ENCODE assay signal across 8 mouse cellular contexts in the genomic region with DNA sequence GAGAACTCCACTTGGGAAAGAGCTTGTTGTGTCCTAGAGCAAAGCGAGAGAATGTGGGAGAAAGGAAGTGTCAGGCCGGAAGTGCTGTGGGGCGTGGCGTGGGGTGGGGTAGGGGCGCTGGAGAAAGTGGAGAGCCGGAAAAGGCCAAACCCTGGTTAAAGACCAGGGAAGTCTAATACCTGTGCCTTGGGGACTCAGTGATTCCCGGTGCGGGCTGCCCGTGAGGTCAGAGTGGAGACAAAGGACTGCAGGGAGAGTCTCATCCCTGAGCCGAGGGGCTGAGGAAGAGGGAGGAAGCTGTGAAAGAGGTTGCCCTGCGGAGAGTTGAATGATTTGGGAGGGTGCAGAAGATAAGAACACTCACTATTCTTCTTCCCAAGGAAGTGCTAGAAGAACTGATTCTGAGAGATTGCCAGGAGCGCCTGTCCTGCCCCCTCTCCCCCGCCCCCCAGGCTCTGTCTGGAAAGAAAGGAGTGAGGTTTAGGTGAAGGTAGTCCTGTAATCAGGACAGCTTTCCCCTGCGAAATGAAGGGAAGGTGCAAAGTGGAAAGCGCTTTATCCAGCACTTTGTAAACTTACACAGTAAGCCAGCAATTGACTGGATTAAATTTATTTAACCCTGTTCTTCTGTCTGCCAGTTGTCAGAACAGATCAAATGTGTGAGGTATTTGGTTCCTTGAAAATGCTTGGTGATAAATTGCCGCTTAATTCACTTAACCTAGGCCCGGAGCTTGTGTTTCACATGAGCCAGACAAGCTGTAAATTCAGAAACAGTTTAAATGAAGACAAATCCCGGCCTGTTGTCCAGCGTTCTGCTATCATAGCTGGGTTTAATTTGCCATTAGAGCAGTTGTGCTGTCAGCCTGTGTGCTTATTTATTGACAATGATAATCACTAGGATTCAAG. TPM values are rescaled to one million over a fixed set of nuclear protein-coding genes. Genes with fewer than 3 reads are reported as not detected.
DNase-seq lines count a peak whose midpoint lies in the region; ATAC-seq and TF ChIP-seq lines count a peak whose summit lies in the region.

No protein-coding gene starts in this region.

- no peaks in the 10 kb centered on the region for H3K9me3 ChIP-seq in embryonic facial prominence, embryonic 12.5 days
- no peaks in the 10 kb centered on the region for H3K9me3 ChIP-seq in heart, postnatal 0 days (replicated peaks; ENCODE audit: control insufficient read depth, low read length)
- H3K9me3 ChIP-seq in limb, embryonic 13.5 days: no peaks in the 10 kb centered on the region
- no peaks in the 10 kb centered on the region for H3K9me3 ChIP-seq in midbrain, embryonic 14.5 days (ENCODE audit: control insufficient read depth, low read length)

- H3K4me3 ChIP-seq in embryonic facial prominence, embryonic 12.5 days: peak overlapping the region; percentile 12
- H3K4me3 ChIP-seq in heart, postnatal 0 days (ENCODE audit: low read depth, low read length): peak overlapping the region; percentile 45
- peak overlapping the region; percentile 20 for H3K4me3 ChIP-seq in limb, embryonic 13.5 days
- no peak overlapping the region; the same call in 1 of the 2 replicates for H3K4me3 ChIP-seq in midbrain, embryonic 14.5 days (replicated peaks; ENCODE audit: low read depth, low read length)
- H3K4me3 ChIP-seq in cerebellum, adult 2 months (replicated peaks; ENCODE audit: insufficient read depth, low read depth, low read length): no peak overlapping the region

- no peak for TF ChIP-seq POLR2A in cerebellum, adult 2 months (IDR thresholded peaks at IDR 0.05; ENCODE audit: borderline replicate concordance, insufficient read depth, low read length)

- no peaks in the 10 kb centered on the region for H3K36me3 ChIP-seq in embryonic facial prominence, embryonic 12.5 days
- H3K36me3 ChIP-seq in heart, postnatal 0 days (replicated peaks; ENCODE audit: control insufficient read depth, insufficient read depth, low read length): no peaks in the 10 kb centered on the region
- H3K36me3 ChIP-seq in limb, embryonic 13.5 days: no peaks in the 10 kb centered on the region
- no peaks in the 10 kb centered on the region for H3K36me3 ChIP-seq in midbrain, embryonic 14.5 days (ENCODE audit: control insufficient read depth, insufficient read depth, low read length)

- TF ChIP-seq EP300 in heart, postnatal 0 days (IDR thresholded peaks at IDR 0.05; ENCODE audit: low read depth): no peak

- DNase-seq in MN1 (ENCODE audit: low spot score): peak; percentile 49
- no peak for DNase-seq in heart, postnatal 0 days (ENCODE audit: low spot score)
- no peak for DNase-seq in midbrain, embryonic 14.5 days
- no peak for DNase-seq in cerebellum, adult 2 months

- peak overlapping the region; percentile 47 for H3K4me2 ChIP-seq in embryonic facial prominence, embryonic 12.5 days (replicated peaks)
- peak overlapping the region; percentile 62 for H3K4me2 ChIP-seq in heart, postnatal 0 days (ENCODE audit: low read depth, low read length)
- H3K4me2 ChIP-seq in limb, embryonic 13.5 days (replicated peaks): peak overlapping the region; percentile 56
- H3K4me2 ChIP-seq in midbrain, embryonic 14.5 days (ENCODE audit: low read length): peak overlapping the region; percentile 38

- no peak for TF ChIP-seq CTCF in heart, postnatal 0 days (IDR thresholded peaks at IDR 0.05; ENCODE audit: low read depth)
- no peak for TF ChIP-seq CTCF in cerebellum, adult 2 months (IDR thresholded peaks at IDR 0.05; ENCODE audit: borderline replicate concordance, insufficient read depth, low read depth, low read length)

- no peaks in the 10 kb centered on the region for H3K27me3 ChIP-seq in embryonic facial prominence, embryonic 12.5 days
- no peaks in the 10 kb centered on the region for H3K27me3 ChIP-seq in heart, postnatal 0 days (ENCODE audit: control insufficient read depth, insufficient read depth, low read length)
- no peaks in the 10 kb centered on the region for H3K27me3 ChIP-seq in limb, embryonic 13.5 days
- no peaks in the 10 kb centered on the region for H3K27me3 ChIP-seq in midbrain, embryonic 14.5 days (ENCODE audit: control insufficient read depth, insufficient read depth, low read length)
- H3K27me3 ChIP-seq in cerebellum, adult 2 months (ENCODE audit: control insufficient read depth, insufficient read depth, low read length): no peaks in the 10 kb centered on the region

- no peak for ATAC-seq in embryonic facial prominence, embryonic 12.5 days (ENCODE audit: insufficient number of reproducible peaks, insufficient read depth, low FRiP score, low TSS enrichment)
- no peak; the same call in 1 of the 2 replicates for ATAC-seq in heart, postnatal 0 days (ENCODE audit: insufficient read depth, low read depth)
- ATAC-seq in limb, embryonic 13.5 days (ENCODE audit: low FRiP score, low read depth): no peak
- ATAC-seq in midbrain, embryonic 14.5 days (ENCODE audit: low FRiP score, low TSS enrichment): no peak
- ATAC-seq in erythroid progenitor cell, adult 5-6 weeks (replicated peaks; ENCODE audit: low FRiP score, poor library complexity, severe bottlenecking): no peak
- no peak for ATAC-seq in cerebellum, adult (ENCODE audit: insufficient number of reproducible peaks, low FRiP score, low TSS enrichment)

- H3K9ac ChIP-seq in embryonic facial prominence, embryonic 12.5 days: no peak overlapping the region
- peak overlapping the region; percentile 60 for H3K9ac ChIP-seq in heart, postnatal 0 days (replicated peaks; ENCODE audit: low read depth, low read length)
- peak overlapping the region; percentile 48 for H3K9ac ChIP-seq in limb, embryonic 13.5 days
- H3K9ac ChIP-seq in midbrain, embryonic 14.5 days (replicated peaks; ENCODE audit: low read length): no peak overlapping the region; the same call in 1 of the 2 replicates

- WGBS in embryonic facial prominence, embryonic 12.5 days: 5% methylated on average over 19 of the region's 19 CpGs
- 18% methylated on average over 19 of the region's 19 CpGs for WGBS in heart, postnatal 0 days
- 8% methylated on average over 19 of the region's 19 CpGs for WGBS in limb, embryonic 13.5 days
- WGBS in midbrain, embryonic 14.5 days: 15% methylated on average over 19 of the region's 19 CpGs
- WGBS in cerebellum, adult 2 months: 46% methylated on average over 19 of the region's 19 CpGs

- H3K4me1 ChIP-seq in embryonic facial prominence, embryonic 12.5 days: peaks cover 19% of the 10 kb centered on the region
- H3K4me1 ChIP-seq in heart, postnatal 0 days (ENCODE audit: control insufficient read depth, insufficient read depth): peaks cover 13% of the 10 kb centered on the region; the same call in 1 of the 2 replicates
- peaks cover 12% of the 10 kb centered on the region for H3K4me1 ChIP-seq in limb, embryonic 13.5 days
- H3K4me1 ChIP-seq in midbrain, embryonic 14.5 days (ENCODE audit: control insufficient read depth, insufficient read depth, low read length): peaks cover 8% of the 10 kb centered on the region; the same call in 1 of the 2 replicates
- no peaks in the 10 kb centered on the region for H3K4me1 ChIP-seq in cerebellum, adult 2 months (ENCODE audit: control insufficient read depth, insufficient read depth, low read length)

- H3K27ac ChIP-seq in embryonic facial prominence, embryonic 12.5 days: peak overlapping the region; percentile 20; the same call in 1 of the 2 replicates
- peak overlapping the region; percentile 63 for H3K27ac ChIP-seq in heart, postnatal 0 days (ENCODE audit: low read depth)
- H3K27ac ChIP-seq in limb, embryonic 13.5 days: no peak overlapping the region
- H3K27ac ChIP-seq in midbrain, embryonic 14.5 days (replicated peaks; ENCODE audit: low read depth, low read length): no peak overlapping the region
- H3K27ac ChIP-seq in cerebellum, adult 2 months (ENCODE audit: insufficient read depth, low read length): no peak overlapping the region

RNA-seq across cellular contexts. Expression of gene Ptpn13, which starts 11.3 kb away (rescaled TPM):
- polyA plus RNA-seq in embryonic facial prominence, embryonic 12.5 days (2016; fragmentation: Nextera tagmentation; extraction: Ambion mirVana): 19.2 and 21.0 TPM in 2 replicates
- 14.3 and 15.7 TPM in 2 replicates for total RNA-seq in heart, postnatal 0 days (2014; rRNA removed; ENCODE audit: low replicate concordance)
- 2.3 TPM in 2 replicates for polyA plus RNA-seq in heart, postnatal 0 days (2015; fragmentation: Nextera tagmentation; extraction: Ambion mirVana)
- polyA plus RNA-seq in limb, embryonic 13.5 days (2015; fragmentation: Nextera tagmentation; extraction: Ambion mirVana): 9.1 and 10.8 TPM in 2 replicates
- 5.4 and 8.7 TPM in 2 replicates for polyA plus RNA-seq in midbrain, embryonic 14.5 days (2014; fragmentation: Nextera tagmentation; extraction: Ambion mirVana)
- 6.1 and 6.6 TPM in 2 replicates for polyA plus RNA-seq in cerebellum, adult 2 months (2012; rRNA removed)
- total RNA-seq in erythroid progenitor cell, adult 5-6 weeks (2015; ENCODE audit: low replicate concordance): 0.36 and 1.7 TPM in 2 replicates
- total RNA-seq in erythroid progenitor cell, adult 5-6 weeks (2017; ENCODE audit: low replicate concordance): 1.4 and 2.2 TPM in 2 replicates

Comparison
In these comparisons a context has a peak if more than half of its experiments do, and no peak if none do; other contexts are left out.
1. H3K27ac ChIP-seq: peak in embryonic facial prominence, embryonic 12.5 days (single experiment) and heart, postnatal 0 days (single experiment); none in limb, embryonic 13.5 days (single experiment), midbrain, embryonic 14.5 days (single experiment) and cerebellum, adult 2 months (single experiment).
2. H3K4me3 ChIP-seq: peak in embryonic facial prominence, embryonic 12.5 days (single experiment), heart, postnatal 0 days (single experiment) and limb, embryonic 13.5 days (single experiment); none in midbrain, embryonic 14.5 days (single experiment) and cerebellum, adult 2 months (single experiment).
3. H3K9ac ChIP-seq: peak in heart, postnatal 0 days (single experiment) and limb, embryonic 13.5 days (single experiment); none in embryonic facial prominence, embryonic 12.5 days (single experiment) and midbrain, embryonic 14.5 days (single experiment).
4. Peak in every context shown above with its lines, with median percentiles within 50 percentile points of each other: H3K4me2 ChIP-seq.